Mouse (Mus musculus) heart, postnatal 14 days (tissue): ENCODE results near the gene Phlda2. TPM values are rescaled to one million over a fixed set of nuclear protein-coding genes. Genes with fewer than 3 reads are reported as not detected.
A peak's percentile ranks its signal among the peaks of the same experiment; 100 is the strongest.
"Not testable (repeated sequence)": the region's sequence is repeated elsewhere in the genome, so short reads cannot be mapped to it uniquely, and the experiment has no call there.

Experiments
- DNase-seq, 2 experiments: peaks; one replicate each; pipeline ENCODE4 v3.0.0; 2021 to 2022
- intact Hi-C: fragments of 180-260 bp; cut with DNase I; formaldehyde crosslinking; loops from one replicate; pipeline ENCODE4 v1.15.1; 2025
- long read RNA-seq, 2 experiments: library from polyadenylated mRNA; stranded (forward); transcript quantifications; one replicate each; pipeline ENCODE4 v2.0.0; 2021
- total RNA-seq, 2 experiments: library from RNA; stranded (reverse); gene quantifications; 2 replicates each; pipeline ENCODE4 v1.2.3; 2021

The Phlda2 gene
- not detected for total RNA-seq
- long read RNA-seq, experiment 1: 0 reads
- long read RNA-seq, experiment 2: 0 reads

GRCm38 (mm10) chr7:143502418-143503200 is at the start of gene Phlda2:
TSS of gene Phlda2 (minus strand) at chr7:143503150.
- intact Hi-C loops: no loop called here
- DNase-seq: peak in 1 of 2 experiments; percentile 15

DNA sequence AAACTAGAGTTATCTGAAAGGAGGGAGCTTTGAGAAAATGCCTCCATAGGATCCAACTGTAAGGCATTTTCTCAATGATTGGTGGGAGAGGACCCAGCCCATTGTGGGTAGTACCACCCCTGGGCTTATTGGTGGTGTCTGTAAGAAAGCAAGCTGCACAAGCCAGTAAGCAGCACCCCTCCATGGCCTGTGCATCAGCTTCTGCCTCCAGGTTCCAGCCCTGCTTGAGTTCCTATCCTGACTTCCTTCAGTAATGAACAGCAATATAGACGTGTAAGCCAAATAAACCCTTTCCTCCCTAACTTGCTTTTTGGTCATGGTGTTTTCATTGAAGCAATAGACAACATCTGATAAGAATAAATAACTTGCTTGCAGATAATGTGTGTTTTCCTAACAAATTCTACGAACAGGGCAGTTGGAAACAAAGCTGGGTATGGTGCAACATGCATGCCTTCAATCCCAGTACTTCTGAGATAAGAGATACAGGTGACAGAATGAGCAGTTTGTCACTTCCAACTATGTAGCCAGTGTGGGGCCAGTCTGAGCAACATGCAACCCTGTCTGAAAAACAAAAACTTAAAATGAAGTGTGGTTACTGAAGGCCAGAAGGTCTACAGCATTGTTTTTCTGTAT is 46.8 kb upstream of the Phlda2 start:
- intact Hi-C loops: no loop called here
- no peak for DNase-seq

DNA sequence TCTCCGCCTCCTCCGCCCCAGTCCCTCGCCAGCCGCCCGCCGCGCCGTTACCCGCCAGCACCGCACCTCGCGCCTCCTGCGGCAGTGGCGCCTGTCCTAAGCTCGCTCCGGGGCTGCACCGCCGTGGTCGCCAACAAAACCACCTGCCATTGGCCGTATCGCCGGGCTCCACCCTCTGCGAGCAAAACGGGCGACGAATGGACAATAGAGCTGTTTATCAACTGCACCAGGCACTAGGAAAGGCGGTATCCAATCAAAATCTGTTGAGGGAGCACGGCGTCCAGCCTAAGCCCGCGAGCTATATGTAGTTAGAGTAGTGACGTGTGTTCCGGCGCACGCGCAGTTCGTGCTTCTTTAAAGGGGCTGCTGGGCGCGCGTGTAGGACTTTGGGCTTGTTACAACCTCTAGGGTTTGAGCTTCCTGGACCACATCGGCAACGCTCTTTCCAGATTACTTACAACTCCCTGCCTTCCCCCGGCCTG is 46.1 kb upstream of the Phlda2 start, which contains the start of gene Nap1l4:
TSS of gene Nap1l4 (minus strand) at position 131 of the 482 bp plus-strand sequence.
- DNase-seq: peak; percentile 98 to 99
- intact Hi-C loops: no loop called here

DNA sequence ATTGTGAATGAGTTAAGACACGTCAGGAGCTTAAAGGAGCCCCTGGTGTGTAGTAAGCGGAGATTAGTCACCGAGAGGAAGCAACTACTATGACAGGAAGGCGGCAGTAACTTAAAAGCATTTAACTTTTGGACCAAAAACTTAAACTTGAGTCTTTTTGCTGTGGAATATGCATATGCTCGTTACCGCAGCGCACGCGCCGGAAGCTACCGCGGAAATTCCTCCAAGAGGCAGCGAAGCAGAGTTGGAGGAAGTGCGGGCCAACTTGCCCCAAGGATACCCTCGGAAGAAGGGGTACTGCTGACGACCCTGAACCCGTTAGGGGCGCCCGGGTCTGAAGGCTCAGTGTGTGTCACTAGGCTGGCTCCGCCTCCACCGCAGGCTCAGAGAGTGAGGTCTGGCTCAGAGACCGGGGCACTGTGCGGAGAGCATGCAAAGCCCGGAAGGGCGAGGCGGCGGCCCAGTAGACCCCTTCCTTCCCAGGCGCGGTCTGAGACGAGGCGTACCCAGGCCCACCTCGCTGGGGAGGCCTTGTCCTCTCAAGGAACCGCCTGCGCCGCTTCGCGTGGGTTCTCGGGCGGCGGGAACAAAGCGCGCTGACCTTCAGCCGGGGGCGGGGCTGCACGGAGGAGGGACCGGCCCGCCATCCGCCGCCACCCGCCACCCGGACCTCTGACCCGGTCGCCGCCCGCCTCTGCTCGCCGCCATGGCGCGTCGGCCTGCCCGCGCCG is 45.4 kb upstream of the Phlda2 start:
- no peak for DNase-seq
- intact Hi-C loops: no loop called here

DNA sequence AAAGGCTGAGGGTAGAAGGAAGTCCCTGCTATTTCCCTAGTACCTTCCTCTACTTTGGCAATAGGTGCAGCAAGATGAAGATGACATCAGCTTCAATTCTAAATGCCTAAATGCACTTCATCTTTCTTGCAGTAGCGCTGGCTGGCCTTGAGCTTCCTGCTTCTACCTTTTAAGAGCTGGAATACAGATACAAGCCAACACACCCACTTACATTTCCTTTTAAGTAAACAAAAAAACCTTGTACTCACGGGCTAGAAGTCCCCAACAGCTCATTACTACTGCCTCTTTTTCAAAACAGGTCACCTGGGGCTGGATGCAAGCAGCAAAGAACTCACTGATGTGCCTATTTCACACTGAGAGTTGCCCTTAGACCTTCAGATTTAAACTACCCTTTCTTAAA is 43.6 kb upstream of the Phlda2 start:
- intact Hi-C loops: no loop called here

GRCm38 (mm10) chr7:143544368-143544767 is 41.4 kb upstream of the Phlda2 start:
- DNase-seq: peak; percentile 18 to 55
- intact Hi-C loops: no loop called here

More for the DNA sequence above, 43.6 kb upstream of the Phlda2 start:
- DNase-seq: no peak

GRCm38 (mm10) chr7:143538671-143539070 is 35.7 kb upstream of the Phlda2 start:
- DNase-seq: no peak
- intact Hi-C loops: no loop called here

- DNase-seq, intact Hi-C loops: not testable (repeated sequence)
Observed at GRCm38 (mm10) chr7:143538229-143538628, 35.3 kb upstream of the Phlda2 start.

- intact Hi-C loops: no loop called here
- DNase-seq: no peak
Observed at GRCm38 (mm10) chr7:143536251-143536650, 33.3 kb upstream of the Phlda2 start.

GRCm38 (mm10) chr7:143533284-143533683 is 30.3 kb upstream of the Phlda2 start:
- intact Hi-C loops: no loop called here
- DNase-seq: no peak

GRCm38 (mm10) chr7:143532410-143532809 is 29.5 kb upstream of the Phlda2 start:
- peak in 1 of 2 experiments; percentile 26 for DNase-seq
- intact Hi-C loops: no loop called here

GRCm38 (mm10) chr7:143519333-143519732 is 16.4 kb upstream of the Phlda2 start:
- DNase-seq: no peak
- intact Hi-C loops: no loop called here

GRCm38 (mm10) chr7:143514416-143514768 is 11.4 kb upstream of the Phlda2 start:
- peak in 1 of 2 experiments; percentile 23 for DNase-seq
- intact Hi-C loops: no loop called here

GRCm38 (mm10) chr7:143513763-143514415 is 10.9 kb upstream of the Phlda2 start:
- DNase-seq: peak; percentile 60 to 71
- intact Hi-C loops: no loop called here

- intact Hi-C loops: no loop called here
- DNase-seq: no peak
Observed at GRCm38 (mm10) chr7:143511335-143511712, 8.4 kb upstream of the Phlda2 start.

- intact Hi-C loops: no loop called here
- DNase-seq: no peak
Observed at GRCm38 (mm10) chr7:143510593-143511334, 7.8 kb upstream of the Phlda2 start.

GRCm38 (mm10) chr7:143509566-143509965 is 6.6 kb upstream of the Phlda2 start:
- no peak for DNase-seq
- intact Hi-C loops: loop anchor here (5.0 kb wide), 1 partner anchor 37 kb away; the partner anchor contains the start of gene Slc22a18

DNA sequence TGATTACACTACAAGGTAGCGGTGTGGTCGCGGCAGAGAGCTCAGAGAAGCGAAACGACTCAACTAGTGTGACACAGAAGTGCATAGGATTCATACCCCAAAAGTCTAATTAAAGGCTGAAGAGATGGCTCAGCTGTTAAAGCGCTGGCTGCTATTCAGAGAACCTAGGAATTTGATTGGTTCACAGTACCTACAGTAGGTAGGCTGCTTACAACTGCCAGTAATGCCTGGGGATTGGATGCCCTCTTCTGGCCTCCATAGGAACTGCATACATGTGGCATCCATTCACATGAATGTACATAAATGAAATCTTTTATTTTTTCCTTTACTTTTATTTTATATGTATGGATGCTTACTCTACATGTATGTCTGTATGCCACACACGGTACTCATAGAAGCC is 3.7 kb upstream of the Phlda2 start:
- peak; percentile 42 to 64 for DNase-seq
- intact Hi-C loops: loop anchor here (1.0 to 5.0 kb wide), 2 partner anchors 26 to 34 kb away; partner anchors contain the start of gene Slc22a18

DNA sequence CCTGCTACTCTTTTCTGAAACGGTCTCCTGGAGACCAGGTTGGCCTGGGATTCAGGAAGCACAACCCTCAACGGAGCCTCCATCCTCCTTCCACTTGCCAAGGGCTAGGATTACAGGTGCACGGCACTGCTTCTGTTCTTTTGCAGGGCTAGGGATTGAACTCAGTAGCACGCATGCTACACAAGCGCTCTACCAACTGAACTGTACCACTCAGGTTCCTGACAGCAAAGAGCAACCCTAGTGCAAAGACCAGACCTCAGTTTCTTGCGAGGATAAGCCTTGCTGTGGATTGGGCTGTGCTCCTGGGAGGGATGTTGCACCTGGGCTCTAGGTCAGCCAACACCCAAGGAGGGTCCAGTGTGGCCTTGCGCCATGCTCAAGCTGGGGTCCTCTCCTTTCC is 3.3 kb upstream of the Phlda2 start:
- DNase-seq: no peak
- intact Hi-C loops: loop anchor here (1.0 to 5.0 kb wide), 2 partner anchors 26 to 34 kb away; partner anchors contain the start of gene Slc22a18
